Mouse (Mus musculus) lung, embryonic 14.5 days (tissue): ENCODE data around the gene Cela2a. TPM values are rescaled to one million over a fixed set of nuclear protein-coding genes. Genes with fewer than 3 reads are reported as not detected.

Experiments
- ATAC-seq: fragments of 200-750 bp; cut with Nextera tagmentation; 2 replicates; pipeline ENCODE4 v1.8.0; 2017; ENCODE audit warnings: mild to moderate bottlenecking, moderate TSS enrichment, moderate library complexity; ENCODE audit not compliant: insufficient read depth
- DNase-seq: peaks from one replicate; pipeline ENCODE4 v3.0.0-alpha.2; 2015
- H3K27ac ChIP-seq: fragments of 300-500 bp; sonication (generic); 2 replicates; pipeline ENCODE4 v1.5.1; 2014; ENCODE audit warnings: low read depth, mild to moderate bottlenecking, moderate library complexity
- H3K27me3 ChIP-seq: fragments of 300-500 bp; sonication (generic); 2 replicates; pipeline ENCODE4 v1.6.1; 2014; ENCODE audit warnings: low read length, control low read depth; ENCODE audit not compliant: insufficient read depth
- H3K36me3 ChIP-seq: fragments of 300-500 bp; sonication (generic); 2 replicates; pipeline ENCODE4 v1.6.1; 2014; ENCODE audit warnings: control low read depth; ENCODE audit not compliant: insufficient read depth
- H3K4me1 ChIP-seq: fragments of 300-500 bp; sonication (generic); 2 replicates; pipeline ENCODE4 v1.6.1; 2014; ENCODE audit warnings: antibody characterized with exemption, control low read depth; ENCODE audit not compliant: insufficient read depth
- H3K4me2 ChIP-seq: fragments of 300-500 bp; sonication (generic); 2 replicates; pipeline ENCODE4 v1.6.1; 2014; ENCODE audit warnings: mild to moderate bottlenecking
- H3K4me3 ChIP-seq: fragments of 300-500 bp; sonication (generic); 2 replicates; pipeline ENCODE4 v1.5.1; 2014; ENCODE audit warnings: low read depth, low read length
- H3K9ac ChIP-seq: fragments of 300-500 bp; sonication (generic); 2 replicates; pipeline ENCODE4 v1.6.1; 2014
- H3K9me3 ChIP-seq: fragments of 300-500 bp; sonication (generic); 2 replicates; pipeline ENCODE4 v1.6.1; 2016; ENCODE audit warnings: low read depth, low read length, control low read depth
- CTCF ChIP-seq: IDR thresholded peaks from 2 replicates; pipeline ENCODE4 v1.5.1; 2016; ENCODE audit warnings: antibody characterized with exemption, low read depth
- WGBS: fragments of 180-500 bp; shearing (Covaris S2); extraction: QIAGEN DNeasy Blood & Tissue Kit; methylation state at CpG from one replicate; pipeline ENCODE4 v1.1.7; 2014; 5-methylcytosine and 5-hydroxymethylcytosine counted together
- polyA plus RNA-seq: library from polyadenylated mRNA; unstranded; fragments of >200 nt; fragmentation: Nextera tagmentation; extraction: Ambion mirVana; gene quantifications from 2 replicates; pipeline ENCODE4 v1.2.1, GENCODE M21; 2014

Gene Cela2a
- polyA plus RNA-seq, 1 experiment from 2014 or later: not detected

DNA sequence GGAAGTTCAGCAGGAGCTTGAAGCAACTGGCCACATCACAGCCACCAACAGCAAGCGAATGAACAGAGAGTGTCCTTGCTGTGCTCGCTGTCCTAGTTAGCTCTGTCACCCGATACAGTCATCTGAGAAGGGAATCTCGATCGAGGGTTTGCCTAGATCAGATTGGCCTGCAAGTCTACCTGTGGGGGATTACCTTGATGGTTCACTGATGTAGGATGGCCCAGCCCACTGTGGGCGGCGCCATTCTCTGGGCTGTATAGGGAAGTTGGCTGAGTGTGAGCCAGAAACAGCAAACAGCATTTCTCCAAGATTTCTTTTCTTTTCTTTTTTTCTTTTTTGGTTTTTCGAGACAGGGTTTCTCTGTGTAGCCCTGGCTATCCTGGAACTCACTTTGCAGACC is 38.5 kb upstream of the Cela2a start:
- H3K4me2 ChIP-seq: no peak overlapping the region
- H3K27ac ChIP-seq: no peak overlapping the region
- no peak overlapping the region for H3K4me3 ChIP-seq
- TF ChIP-seq CTCF: no peak
- H3K36me3 ChIP-seq: peaks cover 21% of the 10 kb centered on the region
- H3K4me1 ChIP-seq: peaks cover 21% of the 10 kb centered on the region
- no peaks in the 10 kb centered on the region for H3K9me3 ChIP-seq
- ATAC-seq (no peak), DNase-seq (no peak)
- H3K9ac ChIP-seq: no peak overlapping the region
- H3K27me3 ChIP-seq: no peaks in the 10 kb centered on the region
- WGBS: 90% methylated on average over 8 of the region's 8 CpGs

DNA sequence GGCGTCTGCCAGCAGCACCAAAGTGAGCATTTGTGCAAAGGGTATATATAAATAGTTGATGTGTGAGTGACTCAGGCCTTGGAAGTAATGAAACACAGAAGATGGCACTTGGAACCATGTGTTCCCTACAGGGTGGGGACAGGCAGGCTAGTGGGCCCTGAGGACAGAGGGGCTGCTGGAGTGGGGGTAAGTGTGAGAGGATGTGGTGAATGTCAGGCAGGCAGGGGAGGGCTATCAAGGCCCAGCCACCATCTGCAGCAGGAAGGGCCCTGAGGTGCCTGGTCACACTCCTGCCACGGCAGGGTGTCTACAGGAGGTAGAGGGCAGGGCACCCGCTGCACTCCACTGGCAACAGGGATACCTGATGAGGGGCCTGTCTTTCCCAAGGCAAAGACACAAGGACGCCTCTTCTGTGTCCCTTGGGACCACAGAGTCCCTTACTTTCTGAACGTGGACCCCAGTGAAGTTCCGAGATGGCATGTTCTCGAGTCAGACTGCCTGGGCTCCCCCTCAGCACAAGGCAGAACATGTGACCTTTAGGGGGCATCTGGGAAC is 37.8 kb upstream of the Cela2a start:
- Histone ChIP-seq H3K27me3 (no peaks in the 10 kb centered on the region), H3K9me3 (no peaks in the 10 kb centered on the region), H3K4me1 (peaks cover 21% of the 10 kb centered on the region), H3K9ac (no peak overlapping the region), H3K4me2 (no peak overlapping the region), H3K36me3 (peaks cover 25% of the 10 kb centered on the region), H3K4me3 (no peak overlapping the region), H3K27ac (no peak overlapping the region)
- no peak for TF ChIP-seq CTCF
- ATAC-seq (no peak), DNase-seq (no peak)
- 87% methylated on average over 7 of the region's 7 CpGs for WGBS

GRCm38 (mm10) chr4:141862867-141863266 is 36.9 kb upstream of the Cela2a start:
- no peak overlapping the region for H3K4me3 ChIP-seq
- H3K9me3 ChIP-seq: no peaks in the 10 kb centered on the region
- no peaks in the 10 kb centered on the region for H3K27me3 ChIP-seq
- H3K36me3 ChIP-seq: peaks cover 28% of the 10 kb centered on the region
- DNase-seq (no peak), ATAC-seq (no peak)
- H3K27ac ChIP-seq: no peak overlapping the region
- no peak for TF ChIP-seq CTCF
- no peak overlapping the region for H3K9ac ChIP-seq
- 80% methylated on average over 5 of the region's 5 CpGs for whole genome bisulfite sequencing
- peaks cover 18% of the 10 kb centered on the region for H3K4me1 ChIP-seq
- no peak overlapping the region for H3K4me2 ChIP-seq

- H3K4me3 ChIP-seq: no peak overlapping the region
- no peak overlapping the region for H3K27ac ChIP-seq
- DNase-seq (no peak), ATAC-seq (no peak)
- H3K4me2 ChIP-seq: no peak overlapping the region
- H3K36me3 ChIP-seq: peaks cover 28% of the 10 kb centered on the region
- no peaks in the 10 kb centered on the region for H3K27me3 ChIP-seq
- 81% methylated on average over 17 of the region's 17 CpGs for WGBS
- no peaks in the 10 kb centered on the region for H3K9me3 ChIP-seq
- H3K4me1 ChIP-seq: peaks cover 11% of the 10 kb centered on the region
- TF ChIP-seq CTCF: no peak
- no peak overlapping the region for H3K9ac ChIP-seq
Measured at GRCm38 (mm10) chr4:141861591-141862295, 35.8 kb upstream of the Cela2a start.

- ATAC-seq: no peak
- Histone ChIP-seq H3K4me1 (0 out of 2 replicates have a peak, but pooled peaks cover 5% of the 10 kb centered on the region), H3K36me3 (peaks cover 25% of the 10 kb centered on the region), H3K27me3 (no peaks in the 10 kb centered on the region), H3K9ac (no peak overlapping the region), H3K4me2 (no peak overlapping the region), H3K27ac (no peak overlapping the region), H3K9me3 (no peaks in the 10 kb centered on the region), H3K4me3 (no peak overlapping the region)
- DNase-seq: no peak
- WGBS: 70% methylated on average over 19 of the region's 19 CpGs
- TF ChIP-seq CTCF: no peak
Measured at GRCm38 (mm10) chr4:141860246-141860841, 34.4 kb upstream of the Cela2a start.

- TF ChIP-seq CTCF: no peak
- Histone ChIP-seq H3K4me1 (0 out of 2 replicates have a peak, but pooled peaks cover 5% of the 10 kb centered on the region), H3K4me3 (no peak overlapping the region), H3K27me3 (no peaks in the 10 kb centered on the region), H3K36me3 (peaks cover 25% of the 10 kb centered on the region), H3K27ac (no peak overlapping the region), H3K9me3 (no peaks in the 10 kb centered on the region), H3K4me2 (no peak overlapping the region), H3K9ac (no peak overlapping the region)
- whole genome bisulfite sequencing: 94% methylated on average over 14 of the region's 14 CpGs
- ATAC-seq: no peak
- no peak for DNase-seq
Measured at GRCm38 (mm10) chr4:141859351-141859750, 33.4 kb upstream of the Cela2a start.

GRCm38 (mm10) chr4:141858501-141858900 is 32.5 kb upstream of the Cela2a start:
- WGBS: 77% methylated on average over 20 of the region's 20 CpGs

More at GRCm38 (mm10) chr4:141858501-141858900, 32.5 kb upstream of the Cela2a start:
- Histone ChIP-seq H3K27ac (peak overlapping the region; percentile 36; the same call in 1 of the 2 replicates), H3K36me3 (peaks cover 25% of the 10 kb centered on the region), H3K4me1 (0 out of 2 replicates have a peak, but pooled peaks cover 5% of the 10 kb centered on the region), H3K4me2 (no peak overlapping the region), H3K9ac (no peak overlapping the region), H3K4me3 (no peak overlapping the region), H3K27me3 (no peaks in the 10 kb centered on the region), H3K9me3 (no peaks in the 10 kb centered on the region)
- no peak for TF ChIP-seq CTCF
- peak; percentile 61 for DNase-seq
- ATAC-seq: no peak
